9 mouse cellular contexts compared by ENCODE assay signal in genomic region chr4:141570004-141570403, GRCm38 (mm10). TPM values are rescaled to one million over a fixed set of nuclear protein-coding genes. Genes with fewer than 3 reads are reported as not detected.
DNase-seq lines count a peak whose midpoint lies in the region; ATAC-seq and TF ChIP-seq lines count a peak whose summit lies in the region.
"Had no signal": no experiment of that assay in that cellular context is flagged by ENCODE, and none has a peak within 500 bp of the region (broad histone marks: within the 10 kb centered on the region; RNA-seq: fewer than 3 reads in every experiment).

No protein-coding gene starts in this region.

- no peak for ATAC-seq in kidney, embryonic 16.5 days (ENCODE audit: low FRiP score, low TSS enrichment)

- H3K36me3 ChIP-seq in kidney, embryonic 16.5 days (ENCODE audit: insufficient read depth, low read length) = no peaks in the 10 kb centered on the region
- no peaks in the 10 kb centered on the region for H3K36me3 ChIP-seq in myocyte (ENCODE audit: control insufficient read depth, insufficient read depth)

- WGBS in kidney, embryonic 16.5 days = 61% methylated on average over 6 of the region's 6 CpGs

- no peak overlapping the region for H3K4me3 ChIP-seq in kidney, embryonic 16.5 days (ENCODE audit: low read length)
- H3K4me3 ChIP-seq in myocyte = no peak overlapping the region
- H3K4me3 ChIP-seq: megakaryocyte, embryonic 14.5 days had no signal

- H3K79me2 ChIP-seq in myocyte (ENCODE audit: control insufficient read depth, insufficient read depth) = no peaks in the 10 kb centered on the region

- H3K9me3 ChIP-seq in kidney, embryonic 16.5 days (ENCODE audit: low read length) = no peaks in the 10 kb centered on the region
- H3K9me3 ChIP-seq: megakaryocyte, embryonic 14.5 days had no signal

- no peak overlapping the region for H3K9ac ChIP-seq in kidney, embryonic 16.5 days (replicated peaks; ENCODE audit: low read length)

- no peaks in the 10 kb centered on the region for H3K27me3 ChIP-seq in kidney, embryonic 16.5 days (ENCODE audit: insufficient read depth, low read length)
- no peaks in the 10 kb centered on the region for H3K27me3 ChIP-seq in myocyte (ENCODE audit: control insufficient read depth, insufficient read depth, insufficient read length)

- H3K4me1 ChIP-seq in kidney, embryonic 16.5 days (ENCODE audit: insufficient read depth, low read length) = peaks cover 24% of the 10 kb centered on the region

- no peak overlapping the region for H3K27ac ChIP-seq in kidney, embryonic 16.5 days (ENCODE audit: low read length)

- H3ac ChIP-seq in myocyte (ENCODE audit: control insufficient read depth, insufficient read length) = no peak overlapping the region

- peak; percentile 89 for DNase-seq in kidney, adult 18-20 months
- peak; percentile 100 for DNase-seq in ZHBTc4 (ENCODE audit: low read depth, low spot score)
- peak; percentile 96 for DNase-seq in kidney, adult 9 months
- DNase-seq in spleen, postnatal 36 days (ENCODE audit: low spot score in 2 of 2) = no peak
- DNase-seq in frontal cortex, postnatal 25 days (ENCODE audit: low spot score in 2 of 2) = no peak
- DNase-seq: cerebellum, adult 2 months had no signal

- TF ChIP-seq POLR2A in myocyte (IDR thresholded peaks at IDR 0.05; ENCODE audit: insufficient read length, low read depth) = no peak

- H3K4me2 ChIP-seq in kidney, embryonic 16.5 days (replicated peaks; ENCODE audit: low read depth, low read length) = no peak overlapping the region
- no peak overlapping the region for H3K4me2 ChIP-seq in myocyte (ENCODE audit: low read depth)

TF ChIP-seq in myocyte, 11 proteins besides CTCF, POLR2A, EP300 and RAD21:
- TF ChIP-seq SRF (IDR thresholded peaks at IDR 0.05; ENCODE audit: control insufficient read depth, insufficient read length, low read depth) (no peak), TCF3 (IDR thresholded peaks at IDR 0.05; ENCODE audit: insufficient read length, low read depth) (peak; percentile 22), REST (IDR thresholded peaks at IDR 0.05; ENCODE audit: insufficient read depth, insufficient read length) (no peak), CEBPB (IDR thresholded peaks at IDR 0.05; ENCODE audit: insufficient read depth, poor library complexity, severe bottlenecking) (no peak), E2F4 (IDR thresholded peaks at IDR 0.05; ENCODE audit: insufficient read depth) (no peak), MYOD1 (IDR thresholded peaks at IDR 0.05; ENCODE audit: control insufficient read depth in 1 of 3, insufficient read length in 2 of 3, low read depth in 2 of 3) (peak in 1 of 3 experiments; percentile 73), USF1 (IDR thresholded peaks at IDR 0.05; ENCODE audit: low read depth) (peak; percentile 15), TCF12 (IDR thresholded peaks at IDR 0.05; ENCODE audit: insufficient read depth, poor library complexity, severe bottlenecking) (no peak), POLR2AphosphoS2 (IDR thresholded peaks at IDR 0.05; ENCODE audit: insufficient read length, low read depth) (no peak), MYOG (IDR thresholded peaks at IDR 0.05; ENCODE audit: control insufficient read depth in 1 of 3, insufficient read depth in 1 of 3, insufficient read length in 2 of 3, low read depth in 2 of 3) (peak in 1 of 3 experiments; percentile 79), MAX (IDR thresholded peaks at IDR 0.05; ENCODE audit: low read depth) (no peak)

RNA-seq across cellular contexts. Expression of gene Spen, which starts 31.6 kb away (rescaled TPM):
- 9.3 and 10.5 TPM in 2 replicates for polyA plus RNA-seq in kidney, embryonic 16.5 days (2015; fragmentation: Nextera tagmentation; extraction: Ambion mirVana)
- 11.7 TPM for polyA plus RNA-seq in myocyte (2012; fragmentation: generic; extraction: Trizol)

RNA-seq across cellular contexts. Expression of gene Fblim1, which starts 35.9 kb away (rescaled TPM):
- 76.4 and 85.2 TPM in 2 replicates for polyA plus RNA-seq in kidney, embryonic 16.5 days (2015; fragmentation: Nextera tagmentation; extraction: Ambion mirVana)
- polyA plus RNA-seq in myocyte (2012; fragmentation: generic; extraction: Trizol) = 29.5 TPM

RNA-seq across cellular contexts. Expression of gene Tmem82, which starts 48.4 kb away (rescaled TPM):
- polyA plus RNA-seq in kidney, embryonic 16.5 days (2015; fragmentation: Nextera tagmentation; extraction: Ambion mirVana) = 4.3 and 5.4 TPM in 2 replicates
- 0.02 TPM for polyA plus RNA-seq in myocyte (2012; fragmentation: generic; extraction: Trizol)

RNA-seq across cellular contexts. Expression of gene Slc25a34, which starts 53.6 kb away (rescaled TPM):
- polyA plus RNA-seq in kidney, embryonic 16.5 days (2015; fragmentation: Nextera tagmentation; extraction: Ambion mirVana) = 0.54 and 0.69 TPM in 2 replicates
- polyA plus RNA-seq in myocyte (2012; fragmentation: generic; extraction: Trizol) = 0.12 TPM

Comparison
In these comparisons a context has a peak if more than half of its experiments do, and no peak if none do; other contexts are left out.
1. DNase-seq: peak in kidney, adult 18-20 months (single experiment), ZHBTc4 (single experiment) and kidney, adult 9 months (single experiment); none in spleen, postnatal 36 days (0 of 2) and frontal cortex, postnatal 25 days (0 of 2).